Mouse (Mus musculus) myocyte (in vitro differentiated cells): ENCODE results near the gene Mat2b. TPM values are rescaled to one million over a fixed set of nuclear protein-coding genes. Genes with fewer than 3 reads are reported as not detected.

Experiments used
- H3K27me3 ChIP-seq: one replicate; pipeline ENCODE4 v1.6.1; 2011; ENCODE audit not compliant: control insufficient read depth, insufficient read depth, insufficient read length
- H3K36me3 ChIP-seq: one replicate; pipeline ENCODE4 v1.6.1; 2011; ENCODE audit not compliant: control insufficient read depth, insufficient read depth
- H3K4me2 ChIP-seq: one replicate; pipeline ENCODE4 v1.6.1; 2011; ENCODE audit warnings: low read depth, control low read depth
- H3K4me3 ChIP-seq: one replicate; pipeline ENCODE4 v1.5.1; 2011; ENCODE audit warnings: mild to moderate bottlenecking, control low read depth, moderate library complexity
- H3K79me2 ChIP-seq: one replicate; pipeline ENCODE4 v1.6.1; 2011; ENCODE audit not compliant: control insufficient read depth, insufficient read depth
- H3ac ChIP-seq: one replicate; pipeline ENCODE4 v1.6.1; 2011; ENCODE audit not compliant: control insufficient read depth, insufficient read length
- CEBPB ChIP-seq: IDR thresholded peaks from 2 replicates; pipeline ENCODE4 v1.6.1; 2011; ENCODE audit warnings: mild to moderate bottlenecking, moderate library complexity; ENCODE audit not compliant: poor library complexity, insufficient read depth, severe bottlenecking
- E2F4 ChIP-seq: IDR thresholded peaks from one replicate; pipeline ENCODE4 v1.6.1; 2011; ENCODE audit warnings: mild to moderate bottlenecking, control low read depth, moderate library complexity; ENCODE audit not compliant: insufficient read depth
- MAX ChIP-seq: IDR thresholded peaks from one replicate; pipeline ENCODE4 v1.6.1; 2011; ENCODE audit warnings: low read depth, mild to moderate bottlenecking, control low read depth
- MYOD1 ChIP-seq, 3 experiments: IDR thresholded peaks; one replicate each; pipeline ENCODE4 v1.6.1; 2011; ENCODE audit warnings: control low read depth in 2 of 3, low read depth in 2 of 3, mild to moderate bottlenecking in 2 of 3, moderate library complexity in 1 of 3; ENCODE audit not compliant: insufficient read length in 2 of 3, control insufficient read depth in 1 of 3
- MYOG ChIP-seq, 3 experiments: IDR thresholded peaks; one replicate each; pipeline ENCODE4 v1.6.1; 2011; ENCODE audit warnings: control low read depth in 2 of 3, low read depth in 2 of 3, mild to moderate bottlenecking in 2 of 3; ENCODE audit not compliant: insufficient read length in 2 of 3, control insufficient read depth in 1 of 3, insufficient read depth in 1 of 3
- POLR2A ChIP-seq: IDR thresholded peaks from one replicate; pipeline ENCODE4 v1.6.1; 2011; ENCODE audit warnings: low read depth, mild to moderate bottlenecking, control low read depth, moderate library complexity; ENCODE audit not compliant: insufficient read length
- POLR2AphosphoS2 ChIP-seq: IDR thresholded peaks from one replicate; pipeline ENCODE4 v1.6.1; 2011; ENCODE audit warnings: low read depth, control low read depth; ENCODE audit not compliant: insufficient read length
- REST ChIP-seq: IDR thresholded peaks from one replicate; pipeline ENCODE4 v1.6.1; 2011; ENCODE audit warnings: mild to moderate bottlenecking, control low read depth, moderate library complexity; ENCODE audit not compliant: insufficient read depth, insufficient read length
- SRF ChIP-seq: IDR thresholded peaks from one replicate; pipeline ENCODE4 v1.6.1; 2011; ENCODE audit warnings: low read depth; ENCODE audit not compliant: control insufficient read depth, insufficient read length
- TCF12 ChIP-seq: IDR thresholded peaks from one replicate; pipeline ENCODE4 v1.6.1; 2011; ENCODE audit warnings: mild to moderate bottlenecking, control low read depth; ENCODE audit not compliant: poor library complexity, insufficient read depth, severe bottlenecking
- TCF3 ChIP-seq: IDR thresholded peaks from one replicate; pipeline ENCODE4 v1.6.1; 2011; ENCODE audit warnings: low read depth, control low read depth; ENCODE audit not compliant: insufficient read length
- USF1 ChIP-seq: IDR thresholded peaks from one replicate; pipeline ENCODE4 v1.6.1; 2011; ENCODE audit warnings: low read depth, mild to moderate bottlenecking, control low read depth, moderate library complexity
- polyA plus RNA-seq: library from polyadenylated mRNA; unstranded; fragments of >200 nt; fragmentation: generic; extraction: Trizol; gene quantifications from one replicate; pipeline ENCODE4 v1.2.1, GENCODE M21; 2012; ENCODE audit warnings: missing spikeins

Gene Mat2b
- polyA plus RNA-seq, 1 experiment = 29.3 TPM

- peak within 1 kb of the TSS; percentile 71 for H3K4me2 ChIP-seq
- peaks cover 54% of the 10 kb centered on the region for H3K79me2 ChIP-seq
- H3ac ChIP-seq = peak within 1 kb of the TSS; percentile 43
- no peaks in the 10 kb centered on the region for H3K27me3 ChIP-seq
- TF ChIP-seq REST (peak; percentile 4), POLR2AphosphoS2 (peak; percentile 85), TCF12 (no peak), E2F4 (peak; percentile 89), MYOG (IDR thresholded peaks at IDR 0.05; ENCODE audit: control insufficient read depth in 1 of 3, insufficient read depth in 1 of 3, insufficient read length in 2 of 3, low read depth in 2 of 3) (no peak), MYOD1 (IDR thresholded peaks at IDR 0.05; ENCODE audit: control insufficient read depth in 1 of 3, insufficient read length in 2 of 3, low read depth in 2 of 3) (no peak), SRF (no peak), POLR2A (peak; percentile 84), MAX (no peak)
- H3K4me3 ChIP-seq = peak within 1 kb of the TSS; percentile 96
- H3K36me3 ChIP-seq = peaks cover 21% of the 10 kb centered on the region
Measured at GRCm38 (mm10) chr11:40733339-40734174, 38.6 kb upstream of the Mat2b start, which contains the start of the genes Hmmr and Nudcd2. Hmmr (minus strand) TSS chr11:40733422. Nudcd2 (plus strand) TSS chr11:40733667.

- peaks cover 54% of the 10 kb centered on the region for H3K79me2 ChIP-seq
- H3K36me3 ChIP-seq = peaks cover 15% of the 10 kb centered on the region
- H3ac ChIP-seq = no peak overlapping the region
- no peaks in the 10 kb centered on the region for H3K27me3 ChIP-seq
- H3K4me2 ChIP-seq = peak overlapping the region; percentile 66
- TF ChIP-seq MYOG (IDR thresholded peaks at IDR 0.05; ENCODE audit: control insufficient read depth in 1 of 3, insufficient read depth in 1 of 3, insufficient read length in 2 of 3, low read depth in 2 of 3) (no peak), MYOD1 (IDR thresholded peaks at IDR 0.05; ENCODE audit: control insufficient read depth in 1 of 3, insufficient read length in 2 of 3, low read depth in 2 of 3) (no peak), SRF (no peak), E2F4 (no peak), POLR2A (no peak), MAX (no peak), REST (no peak), USF1 (no peak), POLR2AphosphoS2 (no peak), TCF3 (no peak), TCF12 (no peak), CEBPB (no peak)
- H3K4me3 ChIP-seq = peak overlapping the region; percentile 96
Measured at GRCm38 (mm10) chr11:40732997-40733338, 38.0 kb upstream of the Mat2b start.

- Histone ChIP-seq H3K79me2 (no peaks in the 10 kb centered on the region), H3K36me3 (peaks cover 60% of the 10 kb centered on the region), H3K27me3 (no peaks in the 10 kb centered on the region), H3ac (no peak overlapping the region), H3K4me2 (no peak overlapping the region), H3K4me3 (no peak overlapping the region)
- TF ChIP-seq REST (no peak), MAX (no peak), MYOG (IDR thresholded peaks at IDR 0.05; ENCODE audit: control insufficient read depth in 1 of 3, insufficient read depth in 1 of 3, insufficient read length in 2 of 3, low read depth in 2 of 3) (no peak)
Measured at GRCm38 (mm10) chr11:40718324-40718723, 23.3 kb upstream of the Mat2b start.

DNA sequence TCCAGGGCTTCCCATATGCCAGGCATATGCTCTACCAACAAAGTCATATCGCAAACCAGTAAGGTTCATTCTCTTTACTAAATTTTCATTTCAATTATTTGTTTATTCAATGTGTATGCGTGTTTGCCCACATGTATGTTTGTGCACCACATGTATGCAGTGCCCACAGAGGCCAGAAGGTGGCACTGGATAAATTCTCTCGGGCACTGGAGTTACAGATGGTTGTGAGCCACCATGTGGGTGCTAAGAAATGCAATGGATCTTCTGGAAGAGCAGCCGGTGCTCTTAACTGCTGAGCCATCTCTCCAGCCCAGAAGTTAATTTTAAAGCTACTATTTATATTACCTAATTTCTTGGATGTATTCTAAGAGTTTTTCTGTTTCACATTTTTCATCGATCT is 20.5 kb upstream of the Mat2b start:
- Histone ChIP-seq H3K4me2 (no peak overlapping the region), H3K79me2 (no peaks in the 10 kb centered on the region), H3K36me3 (peaks cover 51% of the 10 kb centered on the region), H3K27me3 (no peaks in the 10 kb centered on the region), H3K4me3 (no peak overlapping the region), H3ac (no peak overlapping the region)
- no peak for TF ChIP-seq TCF12
- TF ChIP-seq MYOG (IDR thresholded peaks at IDR 0.05; ENCODE audit: control insufficient read depth in 1 of 3, insufficient read depth in 1 of 3, insufficient read length in 2 of 3, low read depth in 2 of 3) = no peak
- no peak for TF ChIP-seq E2F4
- no peak for TF ChIP-seq MAX
- TF ChIP-seq TCF3 = no peak
- no peak for TF ChIP-seq MYOD1 (IDR thresholded peaks at IDR 0.05; ENCODE audit: control insufficient read depth in 1 of 3, insufficient read length in 2 of 3, low read depth in 2 of 3)
- TF ChIP-seq USF1 = no peak
- TF ChIP-seq REST = no peak
- TF ChIP-seq POLR2A = no peak
- no peak for TF ChIP-seq CEBPB
